Mouse (Mus musculus) olfactory bulb, adult 2 months (tissue): ENCODE measurements around the gene Adamts9.

Experiments used
- CTCF ChIP-seq: fragments of 200-500 bp; IDR thresholded peaks from 2 replicates; pipeline ENCODE4 v1.5.1; 2012; ENCODE audit warnings: low read depth, mild to moderate bottlenecking, low read length, moderate library complexity; ENCODE audit not compliant: insufficient read depth
- POLR2A ChIP-seq: fragments of 200-500 bp; IDR thresholded peaks from 2 replicates; pipeline ENCODE4 v1.6.1; 2012; ENCODE audit warnings: mild to moderate bottlenecking, low read depth, low read length, moderate library complexity; ENCODE audit not compliant: insufficient read depth

GRCm38 (mm10) chr6:92793804-92794203 lies 149.5 kb downstream of the Adamts9 start:
- TF ChIP-seq CTCF (no peak), POLR2A (no peak)
